In the genomic region with DNA sequence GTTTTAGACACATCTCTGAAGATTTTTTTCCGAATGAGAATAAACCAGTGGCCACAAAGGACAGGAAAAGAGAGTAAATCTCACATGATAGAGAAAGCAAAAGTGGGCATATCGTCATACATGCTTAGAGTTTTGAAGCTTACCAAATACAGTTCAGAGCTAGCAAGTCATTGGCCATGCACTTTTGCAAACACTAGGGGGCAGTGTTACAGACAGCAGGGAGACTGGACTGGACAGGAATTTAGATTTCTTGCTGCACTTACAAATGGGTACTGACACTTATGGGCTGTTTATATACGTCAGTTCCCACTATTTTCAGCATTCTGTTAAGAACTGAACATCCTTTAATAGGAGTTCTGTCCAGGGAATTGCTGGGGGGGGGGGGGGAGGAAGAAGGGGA, we compare ENCODE assay signal across 10 mouse cellular contexts.
DNase-seq lines count a peak whose midpoint lies in the region; ATAC-seq and TF ChIP-seq lines count a peak whose summit lies in the region.
"Had no signal": no experiment of that assay in that cellular context is flagged by ENCODE, and none has a peak within 500 bp of the region (broad histone marks: within the 10 kb centered on the region; RNA-seq: fewer than 3 reads in every experiment).

No protein-coding gene starts in this region.

- H3K9me3 ChIP-seq in neural tube, embryonic 11.5 days (ENCODE audit: control insufficient read depth, low read length) = no peaks in the 10 kb centered on the region

- H3K27me3 ChIP-seq in cerebellum, adult 2 months (ENCODE audit: control insufficient read depth, insufficient read depth, low read length) = no peaks in the 10 kb centered on the region
- H3K27me3 ChIP-seq in neural tube, embryonic 11.5 days (ENCODE audit: control insufficient read depth, insufficient read depth, low read length) = no peaks in the 10 kb centered on the region

- DNase-seq in left cerebral cortex, adult 11 months (ENCODE audit: low spot score) = peak; percentile 56
- DNase-seq in left cerebral cortex, postnatal 36 days (ENCODE audit: low spot score in 2 of 2) = no peak
- peak; percentile 68 for DNase-seq in MN1 (ENCODE audit: low spot score)
- DNase-seq in cerebellum, adult 2 months = peak; percentile 65 to 68
- DNase-seq in gastrocnemius, adult 2 months = peak; percentile 52
- DNase-seq in layer of hippocampus, postnatal 10 days (ENCODE audit: low spot score in 2 of 2) = peak; percentile 61 to 67
- peak; percentile 66 for DNase-seq in neural tube, embryonic 11.5 days (ENCODE audit: low spot score)
- DNase-seq in yolk sac, embryonic 10.5 days (ENCODE audit: low spot score) = no peak

- no peak overlapping the region for H3K27ac ChIP-seq in cerebellum, adult 2 months (ENCODE audit: insufficient read depth, low read length)
- H3K27ac ChIP-seq in gastrocnemius, adult 2 months = no peak overlapping the region
- no peak overlapping the region for H3K27ac ChIP-seq in neural tube, embryonic 11.5 days (ENCODE audit: low read depth, low read length)
- H3K27ac ChIP-seq: macrophage had no signal

- no peaks in the 10 kb centered on the region for H3K36me3 ChIP-seq in neural tube, embryonic 11.5 days (ENCODE audit: control insufficient read depth, insufficient read depth, low read length)

- 10% methylated on average over 3 of the region's 3 CpGs for WGBS in cerebellum, adult 2 months
- 26% methylated on average over 3 of the region's 3 CpGs for WGBS in neural tube, embryonic 11.5 days

- H3K9ac ChIP-seq in neural tube, embryonic 11.5 days (ENCODE audit: low read length) = no peak overlapping the region

- TF ChIP-seq POLR2A in cerebellum, adult 2 months (IDR thresholded peaks at IDR 0.05; ENCODE audit: borderline replicate concordance, insufficient read depth, low read length) = no peak

- intact Hi-C loops in left cerebral cortex, postnatal 36 days (cut with DNase I) = loop anchor here (5.0 kb wide), 2 partner anchors 284 to 636 kb away; no protein-coding TSS in a partner anchor
- intact Hi-C loops in gastrocnemius, adult 2 months (cut with DNase I) = no loop called here

- TF ChIP-seq CTCF in cerebellum, adult 2 months (IDR thresholded peaks at IDR 0.05; ENCODE audit: borderline replicate concordance, insufficient read depth, low read depth, low read length) = peak; percentile 79
- TF ChIP-seq CTCF in gastrocnemius, adult 2 months (IDR thresholded peaks at IDR 0.05) = peak; percentile 91

- no peak overlapping the region for H3K4me2 ChIP-seq in neural tube, embryonic 11.5 days (ENCODE audit: low read depth)

- no peak for ATAC-seq in neural tube, embryonic 11.5 days (ENCODE audit: insufficient read depth, low FRiP score, low TSS enrichment)

- H3K4me1 ChIP-seq in cerebellum, adult 2 months (ENCODE audit: control insufficient read depth, insufficient read depth, low read length) = peaks cover 3% of the 10 kb centered on the region; the same call in 1 of the 2 replicates
- H3K4me1 ChIP-seq in neural tube, embryonic 11.5 days (ENCODE audit: control insufficient read depth, insufficient read depth, low read length) = no peaks in the 10 kb centered on the region

- H3K4me3 ChIP-seq in cerebellum, adult 2 months (replicated peaks; ENCODE audit: insufficient read depth, low read depth, low read length) = no peak overlapping the region
- H3K4me3 ChIP-seq in gastrocnemius, adult 2 months = peak overlapping the region; percentile 29; the same call in 1 of the 2 replicates
- no peak overlapping the region for H3K4me3 ChIP-seq in neural tube, embryonic 11.5 days (ENCODE audit: low read depth, low read length)
- H3K4me3 ChIP-seq: erythroblast, embryonic 14.5 days had no signal

Comparison
In these comparisons a context has a peak if more than half of its experiments do, and no peak if none do; other contexts are left out.
1. DNase-seq: peak in left cerebral cortex, adult 11 months (single experiment), MN1 (single experiment), cerebellum, adult 2 months (2 of 2), gastrocnemius, adult 2 months (single experiment), layer of hippocampus, postnatal 10 days (2 of 2) and neural tube, embryonic 11.5 days (single experiment); none in left cerebral cortex, postnatal 36 days (0 of 2) and yolk sac, embryonic 10.5 days (single experiment).